Mouse (Mus musculus) heart, postnatal 0 days (tissue): ENCODE results near the gene Stard3nl. TPM values are rescaled to one million over a fixed set of nuclear protein-coding genes. Genes with fewer than 3 reads are reported as not detected.

Source experiments
- ATAC-seq: fragments of 200-750 bp; cut with Nextera tagmentation; 2 replicates; pipeline ENCODE4 v1.8.0; 2017; ENCODE audit warnings: low read depth, moderate number of reproducible peaks, moderate library complexity; ENCODE audit not compliant: insufficient read depth
- DNase-seq: peaks from one replicate; pipeline ENCODE4 v3.0.0-alpha.2; 2016; ENCODE audit warnings: low spot score
- H3K27ac ChIP-seq: fragments of 300-500 bp; sonication (generic); 2 replicates; pipeline ENCODE4 v1.5.1; 2014; ENCODE audit warnings: low read depth, mild to moderate bottlenecking
- H3K27me3 ChIP-seq: fragments of 300-500 bp; sonication (generic); 2 replicates; pipeline ENCODE4 v1.6.1; 2014; ENCODE audit warnings: low read length, mixed read lengths; ENCODE audit not compliant: control insufficient read depth, insufficient read depth
- H3K36me3 ChIP-seq: fragments of 300-500 bp; sonication (generic); replicated peaks from 2 replicates; pipeline ENCODE4 v1.6.1; 2014; ENCODE audit warnings: low read length, mixed read lengths; ENCODE audit not compliant: control insufficient read depth, insufficient read depth
- H3K4me1 ChIP-seq: fragments of 300-500 bp; sonication (generic); 2 replicates; pipeline ENCODE4 v1.6.1; 2014; ENCODE audit warnings: antibody characterized with exemption; ENCODE audit not compliant: control insufficient read depth, insufficient read depth
- H3K4me2 ChIP-seq: fragments of 300-500 bp; sonication (generic); 2 replicates; pipeline ENCODE4 v1.6.1; 2014; ENCODE audit warnings: low read depth, mild to moderate bottlenecking, low read length, moderate library complexity
- H3K4me3 ChIP-seq: fragments of 300-500 bp; sonication (generic); 2 replicates; pipeline ENCODE4 v1.5.1; 2014; ENCODE audit warnings: low read depth, low read length
- H3K9ac ChIP-seq: fragments of 300-500 bp; sonication (generic); replicated peaks from 2 replicates; pipeline ENCODE4 v1.6.1; 2014; ENCODE audit warnings: low read depth, low read length, mixed read lengths
- H3K9me3 ChIP-seq: fragments of 300-500 bp; sonication (generic); replicated peaks from 2 replicates; pipeline ENCODE4 v1.6.1; 2016; ENCODE audit warnings: low read length; ENCODE audit not compliant: control insufficient read depth
- CTCF ChIP-seq: IDR thresholded peaks from 2 replicates; pipeline ENCODE4 v1.5.1; 2016; ENCODE audit warnings: antibody characterized with exemption, control low read depth, low read depth
- EP300 ChIP-seq: IDR thresholded peaks from 2 replicates; pipeline ENCODE4 v1.6.1; 2016; ENCODE audit warnings: antibody characterized with exemption, low read depth
- WGBS: fragments of 180-500 bp; shearing (Covaris S2); extraction: QIAGEN DNeasy Blood & Tissue Kit; methylation state at CpG from one replicate; pipeline ENCODE4 v1.1.7; 2014; 5-methylcytosine and 5-hydroxymethylcytosine counted together
- polyA plus RNA-seq: library from polyadenylated mRNA; unstranded; fragments of >200 nt; fragmentation: Nextera tagmentation; extraction: Ambion mirVana; gene quantifications from 2 replicates; pipeline ENCODE4 v1.2.1, GENCODE M21; 2015
- total RNA-seq: library from RNA; depleted of rRNA; stranded (reverse); fragments of >200 nt; gene quantifications from 2 replicates; pipeline ENCODE4 v1.2.3, GENCODE M21; 2014; ENCODE audit warnings: low replicate concordance

The Stard3nl gene
- total and polyA plus RNA-seq, 2 experiments from 2014 or later = 18.7 to 48.3 TPM

DNA sequence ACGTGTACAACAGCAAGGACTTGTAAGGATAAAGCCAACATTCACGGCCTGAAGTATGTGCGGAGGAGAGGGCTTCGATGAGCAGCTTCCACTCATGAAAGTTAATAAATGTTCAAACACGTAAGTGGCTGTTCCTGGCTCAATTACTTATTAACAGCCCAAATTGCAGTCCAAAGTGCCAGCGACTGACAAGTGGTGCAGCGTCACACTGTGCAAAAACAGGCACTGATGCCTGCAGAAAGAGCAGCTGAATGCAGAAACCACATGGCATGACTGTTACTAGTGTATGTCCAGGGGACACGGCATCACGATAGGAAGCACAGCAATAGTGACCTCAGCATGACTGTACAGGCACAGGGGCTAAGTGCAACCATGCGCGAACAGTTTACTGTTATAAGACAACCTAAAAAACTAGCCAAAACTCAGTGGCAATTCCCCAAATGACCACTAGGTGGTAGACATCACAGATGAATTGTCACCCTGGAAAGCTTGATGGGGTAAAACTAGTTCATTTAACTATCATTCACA is 31.3 kb downstream of the Stard3nl start:
- Histone ChIP-seq H3K27me3 (no peaks in the 10 kb centered on the region), H3K4me3 (no peak overlapping the region), H3K9me3 (no peaks in the 10 kb centered on the region), H3K36me3 (peaks cover 8% of the 10 kb centered on the region), H3K4me2 (no peak overlapping the region), H3K9ac (no peak overlapping the region), H3K4me1 (no peaks in the 10 kb centered on the region), H3K27ac (no peak overlapping the region)
- peak; percentile 27 for DNase-seq
- ATAC-seq = no peak
- 85% methylated on average over 11 of the region's 11 CpGs for WGBS
- TF ChIP-seq CTCF (peak; percentile 73), EP300 (no peak)

DNA sequence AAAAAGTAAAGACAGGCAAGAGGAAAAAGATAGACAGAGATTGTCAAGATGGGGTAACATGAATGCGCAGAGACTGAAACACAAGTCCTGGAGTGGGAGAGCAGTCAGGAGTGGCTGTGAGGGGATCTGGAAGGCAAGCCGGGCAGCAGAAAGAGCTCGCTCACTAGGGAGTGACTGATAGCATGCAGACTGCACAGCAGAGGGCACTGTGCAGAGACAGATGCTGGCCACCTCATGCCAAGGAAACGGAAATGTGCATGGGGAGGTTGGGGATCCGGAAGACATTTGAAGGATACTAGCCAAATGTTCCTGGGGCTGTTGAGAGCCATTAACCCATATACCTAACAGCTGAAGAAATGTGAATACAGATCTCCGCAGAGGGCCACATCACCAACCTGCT is 33.2 kb downstream of the Stard3nl start:
- no peak overlapping the region for H3K4me2 ChIP-seq
- TF ChIP-seq EP300 = no peak
- peak; percentile 52 for TF ChIP-seq CTCF
- H3K4me1 ChIP-seq = no peaks in the 10 kb centered on the region; the same call in 1 of the 2 replicates
- H3K9me3 ChIP-seq = no peaks in the 10 kb centered on the region
- H3K27ac ChIP-seq = no peak overlapping the region
- H3K27me3 ChIP-seq = no peaks in the 10 kb centered on the region
- 52% methylated on average over 6 of the region's 6 CpGs for WGBS
- H3K4me3 ChIP-seq = no peak overlapping the region
- ATAC-seq (no peak; the same call in 1 of the 2 replicates), DNase-seq (peak; percentile 11)
- no peak overlapping the region for H3K9ac ChIP-seq
- peaks cover 23% of the 10 kb centered on the region for H3K36me3 ChIP-seq

DNA sequence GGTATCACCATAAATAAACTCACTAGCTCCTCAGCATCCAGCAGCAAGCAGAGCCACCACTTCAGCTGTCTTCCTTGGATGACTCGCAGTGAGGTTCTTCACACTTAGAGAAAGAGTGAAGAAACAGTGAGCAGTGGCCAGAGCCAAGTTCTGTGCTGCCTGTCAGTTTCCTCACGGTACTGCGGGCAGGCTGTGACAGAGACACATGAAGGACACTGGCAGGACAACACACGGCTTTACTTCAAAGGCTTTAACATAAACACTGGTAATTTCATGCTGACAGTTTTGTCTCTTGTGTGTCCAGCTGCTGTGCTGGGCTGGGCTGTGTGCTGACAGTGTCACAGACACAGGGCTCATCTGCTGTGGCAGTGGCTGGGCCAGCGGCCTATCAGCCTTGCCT is 37.6 kb downstream of the Stard3nl start:
- ATAC-seq = no peak
- no peak overlapping the region for H3K9ac ChIP-seq

DNA sequence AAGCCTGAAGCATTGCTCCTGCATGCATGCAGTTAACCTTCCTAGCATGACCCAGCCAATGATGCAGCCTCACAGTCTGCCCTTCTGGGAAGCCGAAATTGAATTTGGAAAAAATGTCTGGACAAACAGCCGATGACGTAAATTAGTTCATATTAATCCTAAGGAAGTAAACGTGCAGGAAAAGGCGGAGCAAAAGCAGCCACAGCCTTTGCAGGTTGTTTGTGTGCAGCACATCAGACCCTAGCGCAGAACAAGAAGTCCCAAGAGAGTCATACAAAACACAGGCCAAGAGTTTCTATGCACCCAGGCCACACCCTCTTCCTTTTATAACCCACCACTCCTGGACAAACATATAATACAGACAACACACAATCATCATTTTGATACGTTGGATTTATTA is 38.3 kb downstream of the Stard3nl start:
- no peak for DNase-seq
- H3K9me3 ChIP-seq = no peaks in the 10 kb centered on the region
- WGBS = 81% methylated on average over 7 of the region's 7 CpGs
- H3K9ac ChIP-seq = no peak overlapping the region
- no peak overlapping the region for H3K27ac ChIP-seq
- H3K27me3 ChIP-seq = no peaks in the 10 kb centered on the region
- no peaks in the 10 kb centered on the region; the same call in 1 of the 2 replicates for H3K4me1 ChIP-seq
- H3K36me3 ChIP-seq = peaks cover 19% of the 10 kb centered on the region
- no peak for ATAC-seq
- H3K4me2 ChIP-seq = no peak overlapping the region
- H3K4me3 ChIP-seq = no peak overlapping the region
- no peak for TF ChIP-seq CTCF
- TF ChIP-seq EP300 = no peak

More for the DNA sequence above, 37.6 kb downstream of the Stard3nl start:
- no peak for TF ChIP-seq EP300
- no peak for TF ChIP-seq CTCF
- 72% methylated on average over 5 of the region's 5 CpGs for WGBS
- no peak overlapping the region for H3K27ac ChIP-seq
- no peaks in the 10 kb centered on the region; the same call in 1 of the 2 replicates for H3K4me1 ChIP-seq
- DNase-seq = no peak
- H3K36me3 ChIP-seq = peaks cover 19% of the 10 kb centered on the region
- H3K4me2 ChIP-seq = no peak overlapping the region
- H3K4me3 ChIP-seq = no peak overlapping the region
- H3K9me3 ChIP-seq = no peaks in the 10 kb centered on the region
- no peaks in the 10 kb centered on the region for H3K27me3 ChIP-seq

DNA sequence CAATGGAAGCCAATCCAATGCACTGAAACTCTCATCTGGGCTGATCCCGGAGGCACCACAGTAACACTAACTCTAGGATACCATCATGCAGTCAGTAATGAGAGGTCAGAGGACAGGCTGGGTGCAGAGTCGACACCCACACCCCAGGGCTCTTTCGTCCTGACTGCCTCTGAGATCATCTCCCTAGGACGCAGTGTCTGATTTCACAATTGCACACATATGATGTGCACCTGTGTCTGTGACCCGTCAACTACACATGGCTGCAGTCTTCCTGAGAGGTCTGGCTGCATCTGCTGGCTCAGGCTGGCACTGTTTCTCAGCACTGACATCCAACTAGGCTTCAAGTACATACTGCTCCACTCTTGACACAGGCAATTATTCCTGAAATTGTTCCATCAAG is 38.9 kb downstream of the Stard3nl start:
- WGBS = 70% methylated on average over 5 of the region's 5 CpGs
- no peak overlapping the region for H3K4me2 ChIP-seq
- H3K4me1 ChIP-seq = no peaks in the 10 kb centered on the region; the same call in 1 of the 2 replicates
- no peaks in the 10 kb centered on the region for H3K27me3 ChIP-seq
- TF ChIP-seq CTCF (no peak), EP300 (no peak)
- H3K27ac ChIP-seq = no peak overlapping the region
- no peak overlapping the region for H3K4me3 ChIP-seq
- peaks cover 19% of the 10 kb centered on the region for H3K36me3 ChIP-seq
- no peak overlapping the region for H3K9ac ChIP-seq
- DNase-seq = no peak
- no peaks in the 10 kb centered on the region for H3K9me3 ChIP-seq
- no peak for ATAC-seq

DNA sequence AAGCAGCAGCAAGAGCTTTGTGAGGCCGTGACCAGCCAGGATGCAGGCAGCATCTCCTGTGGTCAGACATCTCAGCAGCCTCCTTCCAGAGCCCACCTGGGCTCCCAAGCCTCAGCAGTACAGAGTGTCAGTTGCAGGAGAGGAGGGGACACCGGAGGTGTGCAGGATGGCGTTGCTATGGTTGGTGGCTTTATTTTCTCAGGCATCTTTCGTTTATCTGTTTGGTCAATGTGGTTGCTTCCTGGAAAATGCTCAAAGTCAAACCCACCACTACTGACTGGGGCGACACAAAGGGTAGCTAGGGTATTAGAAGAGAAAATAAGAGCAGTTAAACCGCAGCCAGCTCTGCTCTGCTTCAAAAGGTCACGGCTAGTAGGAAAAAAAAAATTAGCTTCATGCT is 39.5 kb downstream of the Stard3nl start:
- Histone ChIP-seq H3K4me2 (no peak overlapping the region), H3K27me3 (no peaks in the 10 kb centered on the region), H3K4me3 (no peak overlapping the region), H3K9me3 (no peaks in the 10 kb centered on the region), H3K36me3 (peaks cover 19% of the 10 kb centered on the region), H3K27ac (no peak overlapping the region), H3K9ac (no peak overlapping the region), H3K4me1 (no peaks in the 10 kb centered on the region; the same call in 1 of the 2 replicates)
- ATAC-seq = no peak
- DNase-seq = no peak
- no peak for TF ChIP-seq EP300
- TF ChIP-seq CTCF = no peak
- 70% methylated on average over 7 of the region's 7 CpGs for WGBS
